Mouse (Mus musculus) kidney, adult 2 months (tissue): ENCODE measurements at regions not wholly inside any gene's neighbourhood (a gene's known extent, or its start where the extent isn't known, plus 50 kb on each side); places are given as distances from the start of the nearest gene placed in this dataset.

Experiments used
- CTCF ChIP-seq: fragments of 200-500 bp; conservative IDR thresholded peaks from 2 replicates; pipeline ENCODE4 v1.5.1; 2011; ENCODE audit warnings: low read depth, mild to moderate bottlenecking, control low read depth, low read length, moderate library complexity, mixed read lengths; ENCODE audit not compliant: insufficient read depth, insufficient read length
- POLR2A ChIP-seq: fragments of 200-500 bp; IDR thresholded peaks from one replicate; pipeline ENCODE4 v1.6.1; 2011; ENCODE audit warnings: low read depth, low read length, control low read depth

DNA sequence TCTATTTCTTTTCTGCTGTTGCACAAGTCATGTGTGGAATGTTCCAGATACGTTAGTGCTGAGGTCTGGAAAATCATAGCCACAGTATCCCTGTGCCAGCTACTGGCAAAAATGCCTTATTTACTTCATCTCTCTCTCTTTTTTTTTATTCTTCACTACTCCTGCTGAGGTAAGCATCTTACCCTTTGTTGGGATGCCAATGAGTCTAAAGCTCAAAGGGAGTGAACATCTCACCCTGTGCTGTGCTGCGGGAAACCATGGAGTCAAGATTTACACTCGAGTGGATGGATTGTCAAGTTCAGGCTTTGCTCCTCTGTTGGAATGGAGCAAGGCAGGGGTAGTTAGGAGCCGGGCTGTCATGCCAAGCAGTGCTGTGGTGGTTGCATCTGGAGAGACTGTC is 140.1 kb upstream of the Tmpo start:
- TF ChIP-seq POLR2A (no peak), CTCF (no peak)
